Mouse (Mus musculus) midbrain, embryonic 14.5 days (tissue): Measurements from ENCODE around the gene Il4ra. TPM values are rescaled to one million over a fixed set of nuclear protein-coding genes. Genes with fewer than 3 reads are reported as not detected.

ENCODE experiments used
- ATAC-seq: fragments of 200-750 bp; cut with Nextera tagmentation; 2 replicates; pipeline ENCODE4 v1.8.0; 2017; ENCODE audit warnings: moderate number of reproducible peaks, moderate library complexity; ENCODE audit not compliant: low FRiP score, low TSS enrichment
- DNase-seq: peaks from one replicate; pipeline ENCODE4 v3.0.0-alpha.2; 2015
- H3K27ac ChIP-seq: fragments of 300-500 bp; sonication (generic); replicated peaks from 2 replicates; pipeline ENCODE4 v1.5.1; 2014; ENCODE audit warnings: mild to moderate bottlenecking, low read depth, low read length, moderate library complexity
- H3K27me3 ChIP-seq: fragments of 300-500 bp; sonication (generic); 2 replicates; pipeline ENCODE4 v1.6.1; 2014; ENCODE audit warnings: low read length, control low read depth, mixed read lengths; ENCODE audit not compliant: control insufficient read depth, insufficient read depth
- H3K36me3 ChIP-seq: fragments of 300-500 bp; sonication (generic); 2 replicates; pipeline ENCODE4 v1.6.1; 2014; ENCODE audit warnings: low read length, control low read depth; ENCODE audit not compliant: control insufficient read depth, insufficient read depth
- H3K4me1 ChIP-seq: fragments of 300-500 bp; sonication (generic); 2 replicates; pipeline ENCODE4 v1.6.1; 2014; ENCODE audit warnings: mild to moderate bottlenecking, antibody characterized with exemption, low read length, control low read depth; ENCODE audit not compliant: control insufficient read depth, insufficient read depth
- H3K4me2 ChIP-seq: fragments of 300-500 bp; sonication (generic); 2 replicates; pipeline ENCODE4 v1.6.1; 2014; ENCODE audit warnings: mild to moderate bottlenecking, low read length, moderate library complexity
- H3K4me3 ChIP-seq: fragments of 300-500 bp; sonication (generic); replicated peaks from 2 replicates; pipeline ENCODE4 v1.5.1; 2014; ENCODE audit warnings: low read depth, low read length
- H3K9ac ChIP-seq: fragments of 300-500 bp; sonication (generic); replicated peaks from 2 replicates; pipeline ENCODE4 v1.6.1; 2014; ENCODE audit warnings: mild to moderate bottlenecking, low read length, moderate library complexity
- H3K9me3 ChIP-seq: fragments of 300-500 bp; sonication (generic); 2 replicates; pipeline ENCODE4 v1.6.1; 2016; ENCODE audit warnings: low read length, control low read depth, mixed read lengths; ENCODE audit not compliant: control insufficient read depth
- WGBS: fragments of 180-500 bp; shearing (Covaris S2); extraction: QIAGEN DNeasy Blood & Tissue Kit; methylation state at CpG from one replicate; pipeline ENCODE4 v1.1.7; 2014; 5-methylcytosine and 5-hydroxymethylcytosine counted together
- polyA plus RNA-seq: library from polyadenylated mRNA; unstranded; fragments of >200 nt; fragmentation: Nextera tagmentation; extraction: Ambion mirVana; gene quantifications from 2 replicates; pipeline ENCODE4 v1.2.1, GENCODE M21; 2014

Il4ra gene
- polyA plus RNA-seq, 1 experiment from 2014 or later: 4.7 TPM

DNA sequence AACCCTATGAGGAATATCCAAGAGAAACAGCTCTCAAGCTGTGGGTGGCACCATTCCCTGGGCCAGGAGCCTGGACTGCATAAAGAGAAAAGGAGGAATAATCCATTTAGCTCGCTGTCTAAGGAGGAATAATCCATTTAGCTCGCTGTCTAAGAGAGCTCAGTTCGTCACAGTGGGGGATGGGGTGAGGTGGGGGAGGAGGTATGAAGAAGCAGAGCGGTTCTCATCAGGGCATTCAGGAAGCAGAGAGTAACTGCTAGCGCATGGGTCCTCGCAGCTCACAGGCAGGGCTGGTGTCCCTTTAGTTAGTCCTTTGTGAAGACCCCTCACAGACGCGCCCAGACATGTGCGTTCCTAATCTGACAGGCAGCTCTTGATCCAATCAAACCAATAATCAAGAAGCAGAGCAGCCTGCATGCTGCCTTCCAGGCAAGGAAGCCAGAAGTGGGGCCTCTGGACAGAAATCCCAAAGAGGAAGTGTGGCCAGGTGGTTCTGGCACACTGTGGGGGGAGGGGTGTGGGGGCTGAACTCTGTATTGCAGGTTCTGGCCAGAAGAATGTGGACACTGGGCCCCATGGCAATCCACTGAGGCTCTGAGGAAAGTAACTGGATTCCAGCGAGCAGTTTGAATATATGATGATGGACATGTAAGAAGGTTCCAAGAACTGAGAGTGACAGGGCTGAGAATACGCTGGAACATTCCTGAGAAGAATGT lies 9.4 kb upstream of the Il4ra start:
- H3K9me3 ChIP-seq: no peaks in the 10 kb centered on the region
- no peak overlapping the region for H3K4me2 ChIP-seq
- WGBS: 28% methylated on average over 11 of the region's 11 CpGs
- DNase-seq: peak; percentile 63
- H3K4me1 ChIP-seq: no peaks in the 10 kb centered on the region
- H3K27me3 ChIP-seq: no peaks in the 10 kb centered on the region
- H3K9ac ChIP-seq: no peak overlapping the region
- H3K4me3 ChIP-seq: no peak overlapping the region
- 0 out of 2 replicates have a peak, but pooled peaks have one; percentile 37 for ATAC-seq
- no peak overlapping the region for H3K27ac ChIP-seq
- no peaks in the 10 kb centered on the region for H3K36me3 ChIP-seq

DNA sequence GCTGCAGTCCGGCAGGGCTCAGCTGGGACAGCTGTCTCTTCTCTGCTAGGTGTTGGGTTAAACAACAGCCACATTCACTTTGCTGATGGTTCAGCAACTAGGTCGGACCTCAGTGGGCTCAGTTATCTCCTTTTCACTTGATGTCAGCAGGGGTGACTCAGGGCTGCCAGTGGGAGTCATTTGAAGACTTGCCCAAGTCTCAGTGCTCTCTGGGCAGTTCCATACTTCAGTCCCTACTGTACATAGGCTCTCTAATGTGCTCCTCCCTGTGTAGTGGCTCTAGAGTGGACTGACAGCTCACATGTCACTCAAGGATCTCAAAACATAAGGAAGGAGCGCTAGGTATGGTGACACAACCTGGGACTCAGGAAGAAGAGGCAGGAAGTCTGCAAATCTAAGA lies 8.4 kb upstream of the Il4ra start:
- ATAC-seq (no peak), DNase-seq (no peak)
- Histone ChIP-seq H3K9ac (no peak overlapping the region), H3K27ac (no peak overlapping the region), H3K4me1 (no peaks in the 10 kb centered on the region), H3K36me3 (no peaks in the 10 kb centered on the region), H3K27me3 (no peaks in the 10 kb centered on the region), H3K9me3 (no peaks in the 10 kb centered on the region), H3K4me3 (no peak overlapping the region), H3K4me2 (no peak overlapping the region)
- 81% methylated on average over 3 of the region's 3 CpGs for WGBS

DNA sequence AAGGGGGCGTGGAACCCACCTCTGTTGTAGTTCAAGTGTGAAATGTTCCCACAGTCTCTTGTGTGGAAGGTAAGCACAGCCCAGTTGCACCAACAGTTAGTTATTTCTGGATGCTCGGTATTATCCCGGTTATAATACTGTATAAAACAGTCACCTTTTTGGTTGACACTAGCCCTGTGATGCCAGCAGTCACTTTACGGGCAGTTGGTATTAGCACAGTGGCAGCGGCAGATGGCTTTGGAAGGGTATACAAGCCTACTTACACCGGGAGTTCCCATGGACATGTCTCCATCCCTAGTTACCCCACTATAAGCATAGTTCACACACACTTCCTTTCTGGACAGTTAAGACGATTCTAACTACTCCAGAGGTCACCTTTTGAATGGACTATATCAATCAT lies 6.6 kb upstream of the Il4ra start:
- no peak overlapping the region for H3K9ac ChIP-seq
- no peaks in the 10 kb centered on the region for H3K27me3 ChIP-seq
- no peak for ATAC-seq
- no peaks in the 10 kb centered on the region for H3K36me3 ChIP-seq
- whole genome bisulfite sequencing: 94% methylated on average over 7 of the region's 7 CpGs
- no peak for DNase-seq
- no peak overlapping the region for H3K4me3 ChIP-seq
- H3K27ac ChIP-seq: no peak overlapping the region
- no peak overlapping the region for H3K4me2 ChIP-seq
- no peaks in the 10 kb centered on the region for H3K9me3 ChIP-seq
- no peaks in the 10 kb centered on the region for H3K4me1 ChIP-seq

DNA sequence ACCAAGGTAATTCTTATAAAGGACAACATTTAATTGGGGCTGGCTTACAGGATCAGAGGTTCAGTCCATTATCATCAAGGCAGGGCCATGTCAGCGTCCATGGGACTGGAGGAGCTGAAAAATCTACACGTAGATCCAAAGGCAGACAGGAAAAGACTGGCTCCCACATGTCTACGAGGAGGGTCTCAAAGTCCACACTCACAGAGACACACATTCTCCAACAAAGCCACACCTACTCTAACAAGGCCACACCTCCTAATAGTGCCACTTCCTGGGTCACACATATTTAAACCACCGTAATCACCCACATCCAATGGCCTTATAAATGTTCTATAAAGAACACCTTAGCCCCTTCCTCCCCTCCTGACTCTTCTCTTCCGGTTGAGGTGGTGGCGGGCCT lies 5.2 kb upstream of the Il4ra start:
- H3K4me3 ChIP-seq: no peak overlapping the region
- no peak overlapping the region for H3K4me2 ChIP-seq
- H3K27me3 ChIP-seq: peaks cover 5% of the 10 kb centered on the region; the same call in 1 of the 2 replicates
- no peak overlapping the region for H3K27ac ChIP-seq
- DNase-seq: no peak
- H3K9ac ChIP-seq: no peak overlapping the region
- no peaks in the 10 kb centered on the region for H3K9me3 ChIP-seq
- WGBS: 83% methylated on average over 6 of the region's 6 CpGs
- no peaks in the 10 kb centered on the region for H3K4me1 ChIP-seq
- no peak for ATAC-seq
- no peaks in the 10 kb centered on the region for H3K36me3 ChIP-seq

DNA sequence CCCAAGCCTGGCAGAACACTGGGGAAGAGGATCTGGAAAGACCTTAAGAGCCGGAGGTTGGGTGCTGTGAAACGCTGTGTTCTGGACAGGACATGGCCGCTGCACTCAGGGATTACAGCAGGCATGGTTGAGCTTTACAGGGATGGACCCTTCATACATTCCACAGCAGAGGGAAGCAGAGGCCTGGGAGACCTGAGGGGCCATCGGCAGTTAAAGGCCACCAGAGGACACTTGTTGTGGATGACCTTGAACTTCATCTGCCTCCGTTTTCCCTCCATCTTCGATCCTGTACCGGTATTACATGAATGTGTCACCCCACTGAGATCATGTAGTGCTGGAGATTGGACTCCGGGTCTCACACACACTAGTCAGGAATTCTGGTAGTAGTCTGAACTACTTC lies 2.0 kb upstream of the Il4ra start:
- H3K4me3 ChIP-seq: no peak overlapping the region
- H3K9ac ChIP-seq: no peak overlapping the region
- H3K9me3 ChIP-seq: no peaks in the 10 kb centered on the region
- no peak for DNase-seq
- H3K27ac ChIP-seq: no peak overlapping the region
- H3K27me3 ChIP-seq: peaks cover 5% of the 10 kb centered on the region; the same call in 1 of the 2 replicates
- H3K4me1 ChIP-seq: no peaks in the 10 kb centered on the region
- no peaks in the 10 kb centered on the region for H3K36me3 ChIP-seq
- 78% methylated on average over 8 of the region's 8 CpGs for WGBS
- no peak for ATAC-seq
- H3K4me2 ChIP-seq: no peak overlapping the region

DNA sequence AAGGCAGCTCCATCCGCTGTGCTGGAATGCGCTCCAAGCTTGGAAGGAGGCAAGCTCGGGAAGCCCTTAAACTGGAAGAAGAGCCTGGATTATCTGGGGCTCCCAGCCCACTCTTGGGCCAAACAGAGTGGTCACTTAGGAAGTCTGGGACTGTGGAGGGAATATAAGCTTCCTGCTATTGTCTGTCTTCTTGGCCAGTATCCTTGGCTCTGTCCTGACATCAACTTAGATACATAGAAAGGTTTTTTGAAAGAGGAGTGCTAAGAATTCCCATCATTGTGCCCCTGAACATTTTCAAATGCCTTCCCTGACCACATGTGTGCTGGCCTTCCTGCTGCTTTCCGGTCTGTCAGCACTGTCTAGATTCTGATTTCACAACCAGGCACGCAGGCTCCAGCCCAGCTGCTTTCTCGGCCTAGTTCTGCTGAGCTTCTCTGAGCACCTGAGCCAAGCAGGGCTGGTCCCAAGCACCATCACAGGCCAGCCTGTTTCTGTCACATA lies 989 bp upstream of the Il4ra start:
- H3K9ac ChIP-seq: no peak overlapping the region
- no peak for ATAC-seq
- H3K4me3 ChIP-seq: no peak overlapping the region
- no peaks in the 10 kb centered on the region for H3K36me3 ChIP-seq
- peaks cover 5% of the 10 kb centered on the region; the same call in 1 of the 2 replicates for H3K27me3 ChIP-seq
- H3K4me2 ChIP-seq: no peak overlapping the region
- H3K4me1 ChIP-seq: no peaks in the 10 kb centered on the region
- 76% methylated on average over 6 of the region's 6 CpGs for whole genome bisulfite sequencing
- no peak overlapping the region for H3K27ac ChIP-seq
- no peak for DNase-seq
- H3K9me3 ChIP-seq: no peaks in the 10 kb centered on the region

DNA sequence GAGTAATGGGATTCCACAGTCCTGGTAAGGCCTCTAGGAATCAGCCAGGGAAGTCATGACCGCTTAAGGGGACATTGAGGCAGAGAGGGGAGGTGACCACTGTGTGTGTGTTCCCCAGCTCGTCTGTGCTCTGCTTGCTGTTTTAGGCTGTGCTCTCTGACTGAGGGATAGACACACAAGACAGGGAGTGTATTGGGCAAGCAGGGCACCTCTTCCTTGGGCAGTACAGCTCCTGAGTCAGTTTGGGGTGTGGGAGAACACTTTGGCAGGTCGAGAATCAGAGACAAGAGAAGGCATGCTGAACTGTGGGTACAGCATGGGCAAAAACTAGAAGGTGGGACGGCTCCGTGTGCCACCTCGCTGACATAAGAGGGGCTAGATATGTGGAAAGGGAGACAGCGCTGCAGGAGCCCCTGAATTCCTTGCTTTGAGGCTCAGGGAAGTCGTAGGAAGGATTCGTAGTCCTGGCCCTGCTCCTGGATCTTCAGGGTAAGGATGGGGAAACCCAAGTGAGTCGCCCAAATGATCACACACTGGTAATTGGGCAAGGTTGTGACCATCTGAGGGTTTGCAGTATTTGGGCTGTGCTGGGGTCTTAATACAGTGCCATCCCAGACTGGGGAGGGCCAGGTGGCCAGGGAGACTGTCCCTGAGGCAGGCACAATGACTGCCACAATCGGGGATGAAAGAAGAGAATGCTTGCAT lies 1.1 kb downstream of the Il4ra start:
- Histone ChIP-seq H3K4me1 (no peaks in the 10 kb centered on the region), H3K9me3 (no peaks in the 10 kb centered on the region), H3K27me3 (peaks cover 5% of the 10 kb centered on the region; the same call in 1 of the 2 replicates), H3K36me3 (no peaks in the 10 kb centered on the region), H3K4me3 (no peak overlapping the region), H3K27ac (no peak overlapping the region), H3K4me2 (peak overlapping the region; percentile 86), H3K9ac (no peak overlapping the region)
- DNase-seq (no peak), ATAC-seq (no peak)
- WGBS: 74% methylated on average over 11 of the region's 11 CpGs

DNA sequence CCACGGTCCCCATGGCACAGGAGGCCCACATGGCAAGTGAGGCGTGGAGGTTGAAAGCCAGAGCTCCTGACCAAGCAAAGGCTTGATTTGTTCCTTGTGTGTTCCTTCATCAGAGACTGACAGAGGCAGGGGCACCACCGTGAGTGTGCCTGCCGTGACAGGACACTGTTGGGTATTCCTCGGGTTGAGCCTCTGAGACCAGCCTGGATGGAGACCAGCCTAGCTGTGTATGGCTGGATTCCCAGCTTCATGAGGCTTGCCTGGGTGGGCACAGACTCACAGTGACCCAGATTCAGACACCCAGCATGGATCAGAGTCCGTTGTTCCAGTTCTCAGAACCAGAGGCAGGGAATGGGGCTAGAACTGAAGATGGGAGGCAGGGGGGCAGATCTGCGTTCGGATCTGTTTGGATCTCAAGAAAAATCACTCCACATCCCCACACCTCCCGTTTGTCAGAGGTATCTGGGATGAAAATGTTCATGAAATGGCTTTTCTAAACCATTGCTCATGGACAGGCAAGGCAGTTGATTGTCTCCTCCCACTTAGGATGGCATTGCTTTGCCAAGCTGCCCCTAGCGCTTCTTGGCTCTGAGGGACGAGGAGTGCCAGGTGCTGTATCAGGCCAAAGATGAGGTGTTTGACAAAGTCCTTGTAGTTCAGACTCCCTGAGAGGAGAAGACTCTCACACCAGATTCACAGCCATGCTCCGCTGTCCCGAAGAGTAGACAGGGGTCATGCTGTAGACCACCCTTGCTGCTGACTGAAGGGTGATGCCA lies 1.9 kb downstream of the Il4ra start:
- Histone ChIP-seq H3K4me2 (no peak overlapping the region), H3K36me3 (no peaks in the 10 kb centered on the region), H3K9ac (no peak overlapping the region), H3K27me3 (peaks cover 5% of the 10 kb centered on the region; the same call in 1 of the 2 replicates), H3K4me1 (no peaks in the 10 kb centered on the region), H3K9me3 (no peaks in the 10 kb centered on the region), H3K4me3 (no peak overlapping the region), H3K27ac (no peak overlapping the region)
- ATAC-seq (no peak), DNase-seq (no peak)
- WGBS: 84% methylated on average over 13 of the region's 13 CpGs
